Mouse (Mus musculus): ENCODE results near the gene Rbfox3. TPM values are rescaled to one million over a fixed set of nuclear protein-coding genes. Genes with fewer than 3 reads are reported as not detected.

Rbfox3 gene
- polyA plus RNA-seq, 1 experiment: not detected

- WGBS: 70% methylated on average over 8 of the region's 8 CpGs
- no peaks in the 10 kb centered on the region for H3K4me1 ChIP-seq (ENCODE audit: control insufficient read depth, insufficient read depth, low read length)
Measured at GRCm38 (mm10) chr11:118663305-118663704, 248.1 kb downstream of the Rbfox3 start.

GRCm38 (mm10) chr11:118659305-118659704, 252.1 kb downstream of the Rbfox3 start:
- TF ChIP-seq POLR2A (IDR thresholded peaks at IDR 0.05; ENCODE audit: borderline replicate concordance, control insufficient read depth, low read depth, low read length) (no peak), CTCF (IDR thresholded peaks at IDR 0.05; ENCODE audit: control insufficient read depth, insufficient read depth, low read length) (peak; percentile 29; the same call in 1 of the 2 replicates)
- Histone ChIP-seq H3K4me1 (ENCODE audit: control insufficient read depth, insufficient read depth, low read length) (no peaks in the 10 kb centered on the region), H3K4me3 (replicated peaks; ENCODE audit: control insufficient read depth, low read depth, low read length) (no peak overlapping the region), H3K27ac (ENCODE audit: control insufficient read depth, insufficient read depth, low read depth, low read length, poor library complexity) (no peak overlapping the region)
- WGBS: 17% methylated on average over 10 of the region's 10 CpGs

More at GRCm38 (mm10) chr11:118663305-118663704, 248.1 kb downstream of the Rbfox3 start:
- H3K27ac ChIP-seq (ENCODE audit: control insufficient read depth, insufficient read depth, low read depth, low read length, poor library complexity): no peak overlapping the region
- H3K4me3 ChIP-seq (replicated peaks; ENCODE audit: control insufficient read depth, low read depth, low read length): no peak overlapping the region
- no peak for TF ChIP-seq CTCF (IDR thresholded peaks at IDR 0.05; ENCODE audit: control insufficient read depth, insufficient read depth, low read length)
- no peak for TF ChIP-seq POLR2A (IDR thresholded peaks at IDR 0.05; ENCODE audit: borderline replicate concordance, control insufficient read depth, low read depth, low read length)

- Histone ChIP-seq H3K27ac (ENCODE audit: control insufficient read depth, insufficient read depth, low read depth, low read length, poor library complexity) (no peak overlapping the region), H3K4me1 (ENCODE audit: control insufficient read depth, insufficient read depth, low read length) (no peaks in the 10 kb centered on the region), H3K4me3 (replicated peaks; ENCODE audit: control insufficient read depth, low read depth, low read length) (no peak overlapping the region)
- TF ChIP-seq CTCF (IDR thresholded peaks at IDR 0.05; ENCODE audit: control insufficient read depth, insufficient read depth, low read length): no peak
- TF ChIP-seq POLR2A (IDR thresholded peaks at IDR 0.05; ENCODE audit: borderline replicate concordance, control insufficient read depth, low read depth, low read length): no peak
- 73% methylated on average over 4 of the region's 4 CpGs for WGBS
Measured at GRCm38 (mm10) chr11:118655833-118656232, 255.6 kb downstream of the Rbfox3 start.

GRCm38 (mm10) chr11:118653521-118654318, 257.7 kb downstream of the Rbfox3 start:
- Histone ChIP-seq H3K4me3 (replicated peaks; ENCODE audit: control insufficient read depth, low read depth, low read length) (no peak overlapping the region), H3K27ac (ENCODE audit: control insufficient read depth, insufficient read depth, low read depth, low read length, poor library complexity) (no peak overlapping the region), H3K4me1 (ENCODE audit: control insufficient read depth, insufficient read depth, low read length) (no peaks in the 10 kb centered on the region)
- TF ChIP-seq POLR2A (IDR thresholded peaks at IDR 0.05; ENCODE audit: borderline replicate concordance, control insufficient read depth, low read depth, low read length) (no peak), CTCF (IDR thresholded peaks at IDR 0.05; ENCODE audit: control insufficient read depth, insufficient read depth, low read length) (no peak)
- 80% methylated on average over 14 of the region's 14 CpGs for WGBS

DNA sequence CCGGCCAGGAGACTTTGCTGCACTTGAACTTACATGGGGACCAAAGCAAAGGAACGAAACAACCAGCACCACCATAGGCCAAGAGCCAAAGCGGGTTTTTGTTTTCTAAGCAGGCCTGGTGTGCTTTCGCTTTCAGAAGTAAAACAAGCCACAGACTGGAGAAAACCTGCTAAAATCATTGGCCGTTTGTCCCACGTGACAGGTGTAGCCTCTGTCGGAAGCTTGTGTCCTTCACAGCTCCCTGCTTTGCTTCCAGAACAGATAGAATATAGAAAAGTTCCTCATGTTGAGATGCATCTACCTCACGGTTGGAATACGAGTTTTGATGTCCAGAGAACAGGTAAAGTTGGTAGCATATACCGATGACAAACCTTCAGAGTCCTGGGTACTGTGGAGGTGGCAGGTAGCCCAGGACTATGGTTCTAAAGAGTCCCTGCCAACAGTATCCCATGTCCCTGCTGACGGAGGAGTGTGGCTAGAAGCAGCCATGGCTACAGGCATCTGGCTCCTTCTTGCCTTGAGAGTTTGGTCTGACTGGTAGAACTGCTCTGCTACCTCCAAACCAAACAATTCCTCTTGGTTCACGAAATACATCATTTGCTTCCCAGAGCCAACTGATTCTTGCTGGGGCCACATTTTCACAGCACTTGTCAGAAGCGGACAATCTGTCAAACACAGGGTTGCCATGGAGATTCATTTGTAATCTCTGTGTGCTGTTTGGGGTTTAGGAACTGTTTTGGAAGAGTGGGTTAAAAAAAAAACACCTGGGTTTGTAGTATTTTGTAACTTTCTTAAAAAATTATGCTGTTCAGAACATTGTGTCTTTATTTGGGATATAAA, 258.8 kb downstream of the Rbfox3 start:
- 77% methylated on average over 13 of the region's 13 CpGs for WGBS
- no peak for TF ChIP-seq CTCF (IDR thresholded peaks at IDR 0.05; ENCODE audit: control insufficient read depth, insufficient read depth, low read length)
- no peak for TF ChIP-seq POLR2A (IDR thresholded peaks at IDR 0.05; ENCODE audit: borderline replicate concordance, control insufficient read depth, low read depth, low read length)
- Histone ChIP-seq H3K4me3 (replicated peaks; ENCODE audit: control insufficient read depth, low read depth, low read length) (no peak overlapping the region), H3K4me1 (ENCODE audit: control insufficient read depth, insufficient read depth, low read length) (no peaks in the 10 kb centered on the region), H3K27ac (ENCODE audit: control insufficient read depth, insufficient read depth, low read depth, low read length, poor library complexity) (no peak overlapping the region)

DNA sequence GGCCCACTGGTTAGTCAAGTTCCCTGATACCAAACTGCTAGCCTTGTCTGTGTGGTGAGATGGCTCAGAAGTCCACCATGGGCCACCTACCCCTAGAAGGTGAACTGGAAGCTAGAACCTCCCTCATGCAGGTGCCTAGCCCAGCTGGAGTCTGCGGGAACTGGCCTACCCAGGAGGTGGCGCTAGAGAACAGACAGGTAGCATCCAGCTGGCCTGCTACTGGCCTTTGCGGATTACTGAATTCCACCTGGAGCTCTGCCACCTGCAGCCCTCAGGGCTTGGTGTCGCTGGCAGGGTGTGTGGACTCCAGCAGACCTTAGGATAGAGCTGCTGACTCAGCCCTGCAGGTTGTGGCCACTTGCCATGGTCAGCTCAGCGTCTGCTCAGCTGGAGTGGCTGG, 263.0 kb downstream of the Rbfox3 start:
- TF ChIP-seq POLR2A (IDR thresholded peaks at IDR 0.05; ENCODE audit: borderline replicate concordance, control insufficient read depth, low read depth, low read length): no peak
- peak; percentile 39 for TF ChIP-seq CTCF (IDR thresholded peaks at IDR 0.05; ENCODE audit: control insufficient read depth, insufficient read depth, low read length)
- Histone ChIP-seq H3K27ac (ENCODE audit: control insufficient read depth, insufficient read depth, low read depth, low read length, poor library complexity) (no peak overlapping the region), H3K4me3 (replicated peaks; ENCODE audit: control insufficient read depth, low read depth, low read length) (no peak overlapping the region), H3K4me1 (ENCODE audit: control insufficient read depth, insufficient read depth, low read length) (no peaks in the 10 kb centered on the region)
- WGBS: 23% methylated on average over 5 of the region's 5 CpGs

DNA sequence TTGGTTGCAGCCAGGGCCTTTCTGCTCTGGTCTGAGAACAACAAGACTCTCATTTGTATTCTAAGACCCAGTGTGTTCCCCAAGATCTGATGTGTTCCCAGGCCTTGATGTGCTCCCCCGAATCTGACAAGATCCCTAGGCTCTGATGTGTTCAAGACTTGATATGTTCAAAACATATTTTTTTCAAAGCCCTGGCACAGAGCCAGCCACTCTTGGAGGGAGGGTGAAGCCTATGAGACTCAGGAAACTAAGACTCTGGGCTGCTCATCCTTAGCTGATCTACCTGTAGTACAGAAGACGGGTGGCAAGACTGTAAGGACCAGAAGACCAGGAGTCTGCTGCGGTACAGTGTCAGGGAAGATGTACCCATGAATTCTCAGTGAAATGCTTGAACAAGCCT, 264.5 kb downstream of the Rbfox3 start:
- Histone ChIP-seq H3K4me3 (replicated peaks; ENCODE audit: control insufficient read depth, low read depth, low read length) (no peak overlapping the region), H3K4me1 (ENCODE audit: control insufficient read depth, insufficient read depth, low read length) (no peaks in the 10 kb centered on the region), H3K27ac (ENCODE audit: control insufficient read depth, insufficient read depth, low read depth, low read length, poor library complexity) (no peak overlapping the region)
- no peak for TF ChIP-seq CTCF (IDR thresholded peaks at IDR 0.05; ENCODE audit: control insufficient read depth, insufficient read depth, low read length)
- TF ChIP-seq POLR2A (IDR thresholded peaks at IDR 0.05; ENCODE audit: borderline replicate concordance, control insufficient read depth, low read depth, low read length): no peak
- 75% methylated on average over 3 of the region's 3 CpGs for WGBS

GRCm38 (mm10) chr11:118645158-118645557, 266.2 kb downstream of the Rbfox3 start:
- Histone ChIP-seq H3K4me3 (replicated peaks; ENCODE audit: control insufficient read depth, low read depth, low read length) (no peak overlapping the region), H3K4me1 (ENCODE audit: control insufficient read depth, insufficient read depth, low read length) (no peaks in the 10 kb centered on the region), H3K27ac (ENCODE audit: control insufficient read depth, insufficient read depth, low read depth, low read length, poor library complexity) (no peak overlapping the region)
- TF ChIP-seq POLR2A (IDR thresholded peaks at IDR 0.05; ENCODE audit: borderline replicate concordance, control insufficient read depth, low read depth, low read length) (no peak), CTCF (IDR thresholded peaks at IDR 0.05; ENCODE audit: control insufficient read depth, insufficient read depth, low read length) (no peak)
- 83% methylated on average over 3 of the region's 3 CpGs for WGBS
